Mouse (Mus musculus): ENCODE measurements around the gene 2310046K23Rik. TPM values are rescaled to one million over a fixed set of nuclear protein-coding genes. Genes with fewer than 3 reads are reported as not detected.

Gene 2310046K23Rik
- polyA plus RNA-seq, 1 experiment from 2014 or later: not detected

Other genes with a start within 250 kb of the 2310046K23Rik start
- gene Sprr2a3, start 249.1 kb downstream of the 2310046K23Rik start, polyA plus RNA-seq (2014; fragmentation: Nextera tagmentation; extraction: Ambion mirVana): not detected in 2 replicates
- gene Sprr2b, start 217.9 kb downstream of the 2310046K23Rik start, polyA plus RNA-seq (2014; fragmentation: Nextera tagmentation; extraction: Ambion mirVana): not detected in 2 replicates
- gene Sprr2d, start 195.4 kb downstream of the 2310046K23Rik start, polyA plus RNA-seq (2014; fragmentation: Nextera tagmentation; extraction: Ambion mirVana): not detected in 2 replicates
- not detected in 2 replicates for gene Sprr2e, start 182.4 kb downstream of the 2310046K23Rik start, polyA plus RNA-seq (2014; fragmentation: Nextera tagmentation; extraction: Ambion mirVana)
- gene Sprr2f, start 169.3 kb downstream of the 2310046K23Rik start, polyA plus RNA-seq (2014; fragmentation: Nextera tagmentation; extraction: Ambion mirVana): not detected in 2 replicates
- not detected in 2 replicates for gene Sprr2h, start 148.8 kb downstream of the 2310046K23Rik start, polyA plus RNA-seq (2014; fragmentation: Nextera tagmentation; extraction: Ambion mirVana)
- gene Sprr2i, start 126.5 kb downstream of the 2310046K23Rik start, polyA plus RNA-seq (2014; fragmentation: Nextera tagmentation; extraction: Ambion mirVana): not detected in 2 replicates
- not detected in 2 replicates for gene Sprr2j-ps, start 116.4 kb downstream of the 2310046K23Rik start, polyA plus RNA-seq (2014; fragmentation: Nextera tagmentation; extraction: Ambion mirVana)
- gene Gm9774, start 105.1 kb downstream of the 2310046K23Rik start, polyA plus RNA-seq (2014; fragmentation: Nextera tagmentation; extraction: Ambion mirVana): 6.2 and 6.3 TPM in 2 replicates
- not detected in 2 replicates for gene Sprr2k, start 101.9 kb downstream of the 2310046K23Rik start, polyA plus RNA-seq (2014; fragmentation: Nextera tagmentation; extraction: Ambion mirVana)
- not detected in 2 replicates for gene Sprr1b, start 95.7 kb downstream of the 2310046K23Rik start, polyA plus RNA-seq (2014; fragmentation: Nextera tagmentation; extraction: Ambion mirVana)
- gene Sprr3, start 75.8 kb downstream of the 2310046K23Rik start, polyA plus RNA-seq (2014; fragmentation: Nextera tagmentation; extraction: Ambion mirVana): not detected in 2 replicates
- not detected in 2 replicates for gene Sprr1a, start 48.6 kb downstream of the 2310046K23Rik start, polyA plus RNA-seq (2014; fragmentation: Nextera tagmentation; extraction: Ambion mirVana)
- not detected in 2 replicates for gene Sprr4, start 34.0 kb downstream of the 2310046K23Rik start, polyA plus RNA-seq (2014; fragmentation: Nextera tagmentation; extraction: Ambion mirVana)
- gene Ivl, start 39.2 kb upstream of the 2310046K23Rik start, polyA plus RNA-seq (2014; fragmentation: Nextera tagmentation; extraction: Ambion mirVana): not detected in 2 replicates
- not detected in 2 replicates for gene Smcp, start 54.5 kb upstream of the 2310046K23Rik start, polyA plus RNA-seq (2014; fragmentation: Nextera tagmentation; extraction: Ambion mirVana)
- gene 2210017I01Rik, start 73.0 kb upstream of the 2310046K23Rik start, polyA plus RNA-seq (2014; fragmentation: Nextera tagmentation; extraction: Ambion mirVana): not detected in 2 replicates
- gene Lce6a, start 87.1 kb upstream of the 2310046K23Rik start, polyA plus RNA-seq (2014; fragmentation: Nextera tagmentation; extraction: Ambion mirVana): not detected in 2 replicates
- not detected in 2 replicates for gene Lce1a1, start 113.8 kb upstream of the 2310046K23Rik start, polyA plus RNA-seq (2014; fragmentation: Nextera tagmentation; extraction: Ambion mirVana)
- gene Lce1b, start 122.4 kb upstream of the 2310046K23Rik start, polyA plus RNA-seq (2014; fragmentation: Nextera tagmentation; extraction: Ambion mirVana): not detected in 2 replicates
- not detected in 2 replicates for gene Lce1a2, start 135.8 kb upstream of the 2310046K23Rik start, polyA plus RNA-seq (2014; fragmentation: Nextera tagmentation; extraction: Ambion mirVana)
- not detected in 2 replicates for gene Lce1c, start 144.7 kb upstream of the 2310046K23Rik start, polyA plus RNA-seq (2014; fragmentation: Nextera tagmentation; extraction: Ambion mirVana)
- not detected in 2 replicates for gene Lce1d, start 152.7 kb upstream of the 2310046K23Rik start, polyA plus RNA-seq (2014; fragmentation: Nextera tagmentation; extraction: Ambion mirVana)
- not detected in 2 replicates for gene Lce1e, start 174.6 kb upstream of the 2310046K23Rik start, polyA plus RNA-seq (2014; fragmentation: Nextera tagmentation; extraction: Ambion mirVana)
- gene Lce1f, start 185.8 kb upstream of the 2310046K23Rik start, polyA plus RNA-seq (2014; fragmentation: Nextera tagmentation; extraction: Ambion mirVana): not detected in 2 replicates
- not detected in 2 replicates for gene Gm38119, start 204.6 kb upstream of the 2310046K23Rik start, polyA plus RNA-seq (2014; fragmentation: Nextera tagmentation; extraction: Ambion mirVana)
- not detected in 2 replicates for gene Lce1g, start 217.8 kb upstream of the 2310046K23Rik start, polyA plus RNA-seq (2014; fragmentation: Nextera tagmentation; extraction: Ambion mirVana)
- gene Lce1h, start 230.6 kb upstream of the 2310046K23Rik start, polyA plus RNA-seq (2014; fragmentation: Nextera tagmentation; extraction: Ambion mirVana): not detected in 2 replicates
- not detected in 2 replicates for gene Lce1i, start 244.4 kb upstream of the 2310046K23Rik start, polyA plus RNA-seq (2014; fragmentation: Nextera tagmentation; extraction: Ambion mirVana)